Mouse (Mus musculus): ENCODE results near the gene Lrp10. TPM values are rescaled to one million over a fixed set of nuclear protein-coding genes. Genes with fewer than 3 reads are reported as not detected.

Gene Lrp10
- polyA plus RNA-seq, 1 experiment from 2014 or later = 55.8 TPM

DNA sequence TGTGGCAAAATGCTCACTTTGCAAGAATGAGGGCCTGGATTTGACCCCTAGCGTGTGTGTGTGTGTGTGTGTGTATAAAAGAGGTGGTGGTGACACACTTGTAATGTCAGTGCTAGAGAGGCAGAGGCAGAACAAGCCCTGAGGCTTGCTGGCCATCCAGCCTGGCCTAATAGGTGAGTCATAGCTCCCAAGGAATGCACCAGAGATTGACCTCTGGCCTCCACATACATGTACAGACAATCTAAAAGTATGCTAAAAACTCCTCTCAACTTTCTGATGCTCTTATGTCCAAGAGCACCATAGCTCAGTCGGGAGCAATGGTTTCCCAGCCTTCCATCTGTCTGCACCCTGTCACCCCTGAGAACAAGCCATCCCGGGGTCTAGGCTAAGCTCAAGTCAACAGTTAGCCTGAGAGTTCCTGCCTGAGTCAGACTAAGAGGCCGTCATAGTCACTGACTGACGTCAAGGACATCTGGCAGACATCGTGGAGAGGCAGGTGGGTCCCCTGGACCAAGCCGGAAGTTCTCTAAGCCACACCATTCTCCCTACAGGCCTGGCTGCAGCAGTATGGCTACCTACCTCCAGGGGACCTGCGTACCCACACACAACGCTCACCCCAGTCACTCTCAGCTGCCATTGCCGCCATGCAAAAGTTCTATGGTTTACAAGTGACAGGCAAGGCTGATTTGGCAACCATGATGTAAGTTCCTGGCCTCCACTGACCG is 28.6 kb upstream of the Lrp10 start:
- Histone ChIP-seq H3K4me2 (no peak overlapping the region), H3K9ac (no peak overlapping the region), H3K4me3 (no peak overlapping the region), H3K9me3 (replicated peaks) (no peaks in the 10 kb centered on the region), H3K36me3 (peaks cover 53% of the 10 kb centered on the region), H3K27ac (ENCODE audit: poor library complexity, severe bottlenecking) (no peak overlapping the region), H3K4me1 (replicated peaks) (peaks cover 35% of the 10 kb centered on the region), H3K27me3 (replicated peaks) (no peaks in the 10 kb centered on the region)
- ATAC-seq (ENCODE audit: insufficient number of reproducible peaks, low FRiP score) = no peak
- WGBS = 71% methylated on average over 11 of the region's 11 CpGs

DNA sequence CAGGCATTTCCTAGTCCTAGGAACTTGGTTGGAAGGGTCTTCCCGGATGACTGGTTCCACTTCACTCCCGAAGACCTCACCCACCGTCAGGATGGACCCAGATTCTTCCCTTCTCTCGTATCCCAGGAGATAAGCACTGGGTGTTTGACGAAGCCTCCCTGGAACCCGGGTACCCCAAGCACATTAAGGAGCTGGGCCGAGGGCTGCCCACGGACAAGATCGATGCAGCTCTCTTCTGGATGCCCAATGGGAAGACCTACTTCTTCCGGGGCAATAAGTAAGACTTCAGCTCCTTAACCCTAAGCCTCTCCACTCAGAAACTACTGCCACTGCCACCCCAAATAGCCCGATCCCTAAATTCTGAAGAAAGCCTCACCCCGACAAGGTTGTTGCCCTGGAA is 24.8 kb upstream of the Lrp10 start:
- H3K4me1 ChIP-seq (replicated peaks) = peaks cover 27% of the 10 kb centered on the region
- H3K9ac ChIP-seq = no peak overlapping the region
- peaks cover 64% of the 10 kb centered on the region for H3K36me3 ChIP-seq
- H3K27me3 ChIP-seq (replicated peaks) = no peaks in the 10 kb centered on the region
- H3K9me3 ChIP-seq (replicated peaks) = no peaks in the 10 kb centered on the region
- H3K27ac ChIP-seq (ENCODE audit: poor library complexity, severe bottlenecking) = no peak overlapping the region
- no peak overlapping the region for H3K4me2 ChIP-seq
- ATAC-seq (ENCODE audit: insufficient number of reproducible peaks, low FRiP score) = no peak
- 86% methylated on average over 12 of the region's 12 CpGs for WGBS
- H3K4me3 ChIP-seq = no peak overlapping the region

DNA sequence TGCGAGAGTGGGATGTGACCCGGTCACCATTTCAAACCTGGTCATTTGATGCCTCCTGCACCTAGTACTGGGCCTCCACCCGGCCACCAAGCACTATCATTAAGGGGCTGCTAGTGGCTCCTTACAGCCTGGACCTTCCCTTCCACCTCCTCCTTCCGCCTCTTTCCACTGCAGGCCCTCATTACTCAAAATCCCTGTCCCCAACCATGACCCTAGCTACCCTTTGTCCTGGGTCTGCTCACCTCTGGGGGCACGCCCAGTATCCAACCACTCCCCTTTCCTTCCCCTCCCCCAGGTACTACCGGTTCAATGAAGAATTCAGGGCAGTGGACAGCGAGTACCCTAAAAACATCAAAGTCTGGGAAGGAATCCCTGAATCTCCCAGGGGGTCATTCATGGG is 24.3 kb upstream of the Lrp10 start:
- H3K4me2 ChIP-seq = no peak overlapping the region
- no peak for ATAC-seq (ENCODE audit: insufficient number of reproducible peaks, low FRiP score)
- no peak overlapping the region for H3K27ac ChIP-seq (ENCODE audit: poor library complexity, severe bottlenecking)
- WGBS = 76% methylated on average over 7 of the region's 7 CpGs
- H3K36me3 ChIP-seq = peaks cover 63% of the 10 kb centered on the region
- H3K4me3 ChIP-seq = no peak overlapping the region
- no peaks in the 10 kb centered on the region for H3K9me3 ChIP-seq (replicated peaks)
- no peaks in the 10 kb centered on the region for H3K27me3 ChIP-seq (replicated peaks)
- H3K4me1 ChIP-seq (replicated peaks) = peaks cover 26% of the 10 kb centered on the region
- no peak overlapping the region for H3K9ac ChIP-seq

DNA sequence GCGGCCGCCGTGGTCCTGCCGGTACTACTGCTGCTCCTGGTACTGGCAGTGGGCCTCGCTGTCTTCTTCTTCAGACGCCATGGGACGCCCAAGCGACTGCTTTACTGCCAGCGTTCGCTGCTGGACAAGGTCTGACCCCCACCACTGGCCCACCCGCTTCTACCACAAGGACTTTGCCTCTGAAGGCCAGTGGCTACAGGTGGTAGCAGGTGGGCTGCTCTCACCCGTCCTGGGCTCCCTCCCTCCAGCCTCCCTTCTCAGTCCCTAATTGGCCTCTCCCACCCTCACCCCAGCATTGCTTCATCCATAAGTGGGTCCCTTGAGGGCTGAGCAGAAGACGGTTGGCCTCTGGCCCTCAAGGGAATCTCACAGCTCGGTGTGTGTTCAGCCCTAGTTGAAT is 23.4 kb upstream of the Lrp10 start:
- 88% methylated on average over 14 of the region's 14 CpGs for WGBS
- H3K4me3 ChIP-seq = no peak overlapping the region
- no peak for ATAC-seq (ENCODE audit: insufficient number of reproducible peaks, low FRiP score)

GRCm38 (mm10) chr14:54441365-54441764 is 22.6 kb upstream of the Lrp10 start:
- 75% methylated on average over 4 of the region's 4 CpGs for WGBS
- no peak for ATAC-seq (ENCODE audit: insufficient number of reproducible peaks, low FRiP score)
- H3K9me3 ChIP-seq (replicated peaks) = no peaks in the 10 kb centered on the region
- peaks cover 51% of the 10 kb centered on the region for H3K36me3 ChIP-seq
- peaks cover 23% of the 10 kb centered on the region for H3K4me1 ChIP-seq (replicated peaks)
- H3K4me2 ChIP-seq = no peak overlapping the region
- no peak overlapping the region for H3K9ac ChIP-seq
- H3K27me3 ChIP-seq (replicated peaks) = no peaks in the 10 kb centered on the region
- H3K4me3 ChIP-seq = no peak overlapping the region
- no peak overlapping the region for H3K27ac ChIP-seq (ENCODE audit: poor library complexity, severe bottlenecking)

More for the DNA sequence above, 23.4 kb upstream of the Lrp10 start:
- Histone ChIP-seq H3K4me1 (replicated peaks) (peaks cover 20% of the 10 kb centered on the region), H3K9ac (no peak overlapping the region), H3K27ac (ENCODE audit: poor library complexity, severe bottlenecking) (no peak overlapping the region), H3K9me3 (replicated peaks) (no peaks in the 10 kb centered on the region), H3K36me3 (peaks cover 59% of the 10 kb centered on the region), H3K27me3 (replicated peaks) (no peaks in the 10 kb centered on the region), H3K4me2 (no peak overlapping the region)

- peak overlapping the region; percentile 56 for H3K27ac ChIP-seq (ENCODE audit: poor library complexity, severe bottlenecking)
- ATAC-seq (ENCODE audit: insufficient number of reproducible peaks, low FRiP score) = no peak
- H3K4me3 ChIP-seq = no peak overlapping the region
- H3K27me3 ChIP-seq (replicated peaks) = no peaks in the 10 kb centered on the region
- peaks cover 23% of the 10 kb centered on the region for H3K4me1 ChIP-seq (replicated peaks)
- H3K4me2 ChIP-seq = no peak overlapping the region
- 86% methylated on average over 3 of the region's 3 CpGs for WGBS
- H3K9ac ChIP-seq = no peak overlapping the region
- peaks cover 41% of the 10 kb centered on the region for H3K36me3 ChIP-seq
- no peaks in the 10 kb centered on the region for H3K9me3 ChIP-seq (replicated peaks)
Measured at GRCm38 (mm10) chr14:54442548-54442947, 21.4 kb upstream of the Lrp10 start.

DNA sequence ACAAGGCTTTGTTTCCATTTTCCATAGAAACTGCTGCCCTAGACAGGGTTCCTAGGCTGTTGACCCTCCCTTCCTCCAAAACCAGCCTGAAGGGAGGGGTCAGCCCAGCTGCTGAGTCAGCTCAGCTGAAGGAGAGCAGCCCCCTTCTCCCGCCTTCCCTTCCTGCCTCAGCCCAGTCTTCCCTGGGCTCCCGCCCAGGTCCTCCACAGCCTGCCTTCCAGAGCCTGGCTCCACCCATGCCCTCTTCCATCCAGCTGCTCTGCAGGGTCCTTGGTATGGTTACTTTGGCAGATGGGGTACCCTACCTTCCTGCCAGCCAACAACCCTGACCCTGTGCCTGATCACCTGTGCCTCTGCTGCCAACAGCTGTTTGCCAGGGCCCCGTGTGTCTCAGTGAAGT is 20.7 kb upstream of the Lrp10 start:
- Histone ChIP-seq H3K4me2 (no peak overlapping the region), H3K27me3 (replicated peaks) (no peaks in the 10 kb centered on the region), H3K27ac (ENCODE audit: poor library complexity, severe bottlenecking) (peak overlapping the region; percentile 56), H3K4me3 (no peak overlapping the region), H3K36me3 (peaks cover 36% of the 10 kb centered on the region), H3K9me3 (replicated peaks) (no peaks in the 10 kb centered on the region), H3K4me1 (replicated peaks) (peaks cover 23% of the 10 kb centered on the region), H3K9ac (no peak overlapping the region)
- WGBS = 26% methylated on average over 3 of the region's 3 CpGs
- peak; percentile 69 for ATAC-seq (ENCODE audit: insufficient number of reproducible peaks, low FRiP score)

GRCm38 (mm10) chr14:54443712-54444618 is 20.0 kb upstream of the Lrp10 start:
- H3K27ac ChIP-seq (ENCODE audit: poor library complexity, severe bottlenecking) = 0 out of 2 replicates have a peak overlapping the region, but pooled peaks have one; percentile 56
- H3K4me3 ChIP-seq = no peak overlapping the region
- no peaks in the 10 kb centered on the region for H3K27me3 ChIP-seq (replicated peaks)
- no peak for ATAC-seq (ENCODE audit: insufficient number of reproducible peaks, low FRiP score)
- H3K36me3 ChIP-seq = peaks cover 28% of the 10 kb centered on the region
- H3K4me2 ChIP-seq = no peak overlapping the region
- 49% methylated on average over 15 of the region's 15 CpGs for WGBS
- H3K9me3 ChIP-seq (replicated peaks) = no peaks in the 10 kb centered on the region
- H3K9ac ChIP-seq = no peak overlapping the region
- peaks cover 23% of the 10 kb centered on the region for H3K4me1 ChIP-seq (replicated peaks)

DNA sequence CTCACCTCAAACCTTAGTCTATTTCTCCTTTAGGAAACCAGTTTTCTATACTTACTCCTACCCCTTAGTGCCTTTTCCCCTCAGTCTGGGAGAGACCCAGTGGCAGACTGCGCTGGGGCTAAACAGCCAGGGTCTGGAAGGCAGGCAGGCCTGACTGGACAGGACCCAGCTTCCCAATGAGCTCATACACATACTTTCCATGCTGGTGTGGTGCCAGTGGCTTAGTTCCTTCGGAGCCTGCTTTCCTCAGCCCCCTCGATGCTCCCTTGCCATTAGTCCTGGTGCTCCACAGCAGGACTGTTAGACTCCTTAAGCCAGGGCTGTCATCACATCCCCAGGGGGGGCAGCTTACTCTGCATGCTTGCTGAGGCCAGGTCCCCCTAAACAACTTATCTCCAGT is 18.5 kb upstream of the Lrp10 start:
- Histone ChIP-seq H3K36me3 (peaks cover 13% of the 10 kb centered on the region), H3K9me3 (replicated peaks) (no peaks in the 10 kb centered on the region), H3K4me2 (no peak overlapping the region), H3K4me3 (no peak overlapping the region), H3K27ac (ENCODE audit: poor library complexity, severe bottlenecking) (peak overlapping the region; percentile 26), H3K4me1 (replicated peaks) (peaks cover 23% of the 10 kb centered on the region), H3K9ac (peak overlapping the region; percentile 15; the same call in 1 of the 2 replicates), H3K27me3 (replicated peaks) (no peaks in the 10 kb centered on the region)
- no peak for ATAC-seq (ENCODE audit: insufficient number of reproducible peaks, low FRiP score)
- WGBS = 20% methylated on average over 3 of the region's 3 CpGs

DNA sequence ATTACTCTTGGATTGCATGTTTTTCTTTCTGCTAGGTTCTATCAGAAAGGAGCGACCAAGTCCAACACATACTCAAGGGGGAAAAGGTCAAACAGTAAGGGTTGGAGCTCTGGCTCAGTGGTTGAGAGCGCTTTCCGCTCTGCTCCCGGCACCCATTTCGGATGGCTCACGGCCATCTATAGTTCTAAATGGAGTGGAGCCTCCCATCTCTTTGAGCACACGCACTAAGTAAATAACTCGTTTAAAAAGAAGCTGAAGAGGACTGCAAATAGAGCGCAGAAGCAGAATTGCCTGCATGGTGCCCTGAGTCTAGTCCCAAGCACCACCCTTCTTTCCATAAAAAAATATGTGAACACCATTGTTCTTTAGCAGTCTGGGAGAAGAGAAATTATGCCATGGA is 10.4 kb upstream of the Lrp10 start:
- Histone ChIP-seq H3K4me3 (no peak overlapping the region), H3K27ac (ENCODE audit: poor library complexity, severe bottlenecking) (no peak overlapping the region), H3K4me1 (replicated peaks) (no peaks in the 10 kb centered on the region), H3K27me3 (replicated peaks) (no peaks in the 10 kb centered on the region; the same call in 1 of the 2 replicates), H3K9me3 (replicated peaks) (no peaks in the 10 kb centered on the region), H3K36me3 (no peaks in the 10 kb centered on the region), H3K4me2 (no peak overlapping the region), H3K9ac (no peak overlapping the region)
- 87% methylated on average over 9 of the region's 9 CpGs for WGBS
- no peak for ATAC-seq (ENCODE audit: insufficient number of reproducible peaks, low FRiP score)
